Mouse (Mus musculus) megakaryocyte, embryonic 14.5 days (primary cell): Measurements from ENCODE around the gene Mks1.

Experiments used
- FLI1 ChIP-seq: IDR thresholded peaks from 2 replicates; pipeline ENCODE4 v1.6.1; 2012; ENCODE audit warnings: low read length, inconsistent platforms, mixed read lengths
- GATA1 ChIP-seq: IDR thresholded peaks from 3 replicates; pipeline ENCODE4 v1.6.1; 2012; ENCODE audit warnings: mixed read lengths, low read length, inconsistent platforms, borderline replicate concordance

DNA sequence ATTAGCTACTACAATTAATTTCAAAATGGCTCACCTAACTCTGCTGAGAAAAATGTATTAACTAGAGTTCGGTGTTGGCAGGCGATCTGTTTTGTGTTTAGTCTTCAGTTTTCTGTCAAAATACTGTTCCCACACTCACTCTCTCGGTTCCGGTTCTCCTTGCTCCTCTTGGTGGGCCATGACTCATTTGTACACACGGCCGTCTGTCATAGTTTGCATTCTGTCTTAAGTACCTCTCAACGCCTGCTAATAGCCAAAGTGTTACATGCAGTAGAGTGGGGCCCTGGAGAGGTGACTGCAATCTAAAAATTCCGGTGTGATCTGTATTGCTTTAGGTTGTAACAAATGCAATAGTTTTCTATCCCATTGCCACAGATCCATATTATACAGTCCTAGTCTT, 12.3 kb upstream of the Mks1 start:
- TF ChIP-seq GATA1: no peak
- TF ChIP-seq FLI1: no peak
